Mouse (Mus musculus) embryonic facial prominence, embryonic 15.5 days (tissue): ENCODE measurements around the gene Gprasp1. TPM values are rescaled to one million over a fixed set of nuclear protein-coding genes. Genes with fewer than 3 reads are reported as not detected.
"Not testable (repeated sequence)": the region's sequence is repeated elsewhere in the genome, so short reads cannot be mapped to it uniquely, and the experiment has no call there.

Experiments used
- ATAC-seq: fragments of 200-750 bp; cut with Nextera tagmentation; 2 replicates; pipeline ENCODE4 v1.8.0; 2017; ENCODE audit warnings: low read depth, moderate TSS enrichment; ENCODE audit not compliant: insufficient number of reproducible peaks, low FRiP score, low TSS enrichment
- H3K27ac ChIP-seq: fragments of 300-500 bp; sonication (generic); replicated peaks from 2 replicates; pipeline ENCODE4 v1.5.1; 2015; ENCODE audit warnings: mild to moderate bottlenecking, inconsistent platforms
- H3K27me3 ChIP-seq: fragments of 300-500 bp; sonication (generic); 2 replicates; pipeline ENCODE4 v1.6.1; 2015; ENCODE audit warnings: inconsistent platforms
- H3K36me3 ChIP-seq: fragments of 300-500 bp; sonication (generic); 2 replicates; pipeline ENCODE4 v1.6.1; 2015; ENCODE audit warnings: mild to moderate bottlenecking, inconsistent platforms
- H3K4me1 ChIP-seq: fragments of 300-500 bp; sonication (generic); 2 replicates; pipeline ENCODE4 v1.6.1; 2015; ENCODE audit warnings: inconsistent platforms
- H3K4me2 ChIP-seq: fragments of 300-500 bp; sonication (generic); replicated peaks from 2 replicates; pipeline ENCODE4 v1.6.1; 2015; ENCODE audit warnings: mild to moderate bottlenecking, inconsistent platforms
- H3K4me3 ChIP-seq: fragments of 300-500 bp; sonication (generic); replicated peaks from 2 replicates; pipeline ENCODE4 v1.5.1; 2015; ENCODE audit warnings: mild to moderate bottlenecking, inconsistent platforms
- H3K9ac ChIP-seq: fragments of 300-500 bp; sonication (generic); 2 replicates; pipeline ENCODE4 v1.6.1; 2015; ENCODE audit warnings: inconsistent platforms
- H3K9me3 ChIP-seq: fragments of 300-500 bp; sonication (generic); replicated peaks from 2 replicates; pipeline ENCODE4 v1.6.1; 2016; ENCODE audit warnings: inconsistent platforms
- WGBS: fragments of 180-500 bp; shearing (Covaris S2); methylation state at CpG from one replicate; pipeline ENCODE4 v1.1.7; 2015; 5-methylcytosine and 5-hydroxymethylcytosine counted together
- microRNA counts: library from miRNA; unstranded; fragments of <30 nt; microRNA quantifications from one replicate; lab custom pipeline; 2016
- microRNA-seq: library from miRNA; unstranded; fragments of <30 nt; microRNA quantifications from one replicate; pipeline ENCODE4, GENCODE M21; 2016; ENCODE audit warnings: borderline number of aligned reads
- polyA plus RNA-seq: library from polyadenylated mRNA; unstranded; fragments of >200 nt; fragmentation: Nextera tagmentation; extraction: Ambion mirVana; gene quantifications from 2 replicates; pipeline ENCODE4 v1.2.1, GENCODE M21; 2015

Gprasp1 gene
- polyA plus RNA-seq, 1 experiment from 2014 or later, result 47.2 TPM

- H3K4me1 ChIP-seq, H3K9me3 ChIP-seq, H3K36me3 ChIP-seq, H3K27ac ChIP-seq, H3K27me3 ChIP-seq: not testable (repeated sequence)
- Histone ChIP-seq H3K4me2 (peak within 1 kb of the TSS; percentile 72), H3K4me3 (peak within 1 kb of the TSS; percentile 52), H3K9ac (peak within 1 kb of the TSS; percentile 37; the same call in 1 of the 2 replicates)
- peak; percentile 88 for ATAC-seq
- 20% methylated on average over 30 of the region's 32 CpGs for WGBS
These were observed 96.2 kb downstream of the Gprasp1 start, which contains the start of gene Gprasp2 for GRCm38 (mm10) chrX:135838521-135839360. Gprasp2 (plus strand) TSS chrX:135839034.

- not testable (repeated sequence) for H3K4me1 ChIP-seq, H3K27me3 ChIP-seq, H3K36me3 ChIP-seq, ATAC-seq, H3K9me3 ChIP-seq, H3K27ac ChIP-seq
- Histone ChIP-seq H3K4me3 (peak overlapping the region; percentile 52), H3K4me2 (peak overlapping the region; percentile 72), H3K9ac (peak overlapping the region; percentile 37; the same call in 1 of the 2 replicates)
- WGBS, result 18% methylated on average over 16 of the region's 17 CpGs
These were observed 97.2 kb downstream of the Gprasp1 start for GRCm38 (mm10) chrX:135839397-135840391.

MicroRNA genes within 50 kb of the gene (microRNA counts, 519-probe panel; counts per million panel counts)
- not detected for microRNA mmu-miR-1970 (lab: Ali Mortazavi, UCI)

Small RNA genes within 50 kb of the gene (microRNA-seq; reads per million reads assigned to microRNA genes)
- not detected for gene Mir1970
- not detected for gene Mir7646

Other genes with a start within 250 kb of the Gprasp1 start
- gene AV320801, start 248.1 kb upstream of the Gprasp1 start, polyA plus RNA-seq, result 0.17 TPM in 1 of 2 replicates, not detected in the other
- gene Nxf7, start 144.0 kb upstream of the Gprasp1 start, polyA plus RNA-seq, result 0.13 TPM in 1 of 2 replicates, not detected in the other
- 0.31 and 0.54 TPM in 2 replicates for gene Prame, start 115.0 kb upstream of the Gprasp1 start, polyA plus RNA-seq
- gene Tcp11x2, start 48.9 kb upstream of the Gprasp1 start, polyA plus RNA-seq, result not detected in 2 replicates
- 0.56 TPM in 2 replicates for gene Tmsb15a, start 17.5 kb upstream of the Gprasp1 start, polyA plus RNA-seq
- 10.1 and 12.1 TPM in 2 replicates for gene Armcx5, start within 50 bp of the Gprasp1 start, polyA plus RNA-seq
- gene Bhlhb9, start 54.9 kb downstream of the Gprasp1 start, polyA plus RNA-seq, result 51.8 TPM in 2 replicates
- gene Gprasp2, start 96.3 kb downstream of the Gprasp1 start, polyA plus RNA-seq, result 31.8 and 37.8 TPM in 2 replicates